10 mouse cellular contexts compared by ENCODE assay signal in the genomic region with DNA sequence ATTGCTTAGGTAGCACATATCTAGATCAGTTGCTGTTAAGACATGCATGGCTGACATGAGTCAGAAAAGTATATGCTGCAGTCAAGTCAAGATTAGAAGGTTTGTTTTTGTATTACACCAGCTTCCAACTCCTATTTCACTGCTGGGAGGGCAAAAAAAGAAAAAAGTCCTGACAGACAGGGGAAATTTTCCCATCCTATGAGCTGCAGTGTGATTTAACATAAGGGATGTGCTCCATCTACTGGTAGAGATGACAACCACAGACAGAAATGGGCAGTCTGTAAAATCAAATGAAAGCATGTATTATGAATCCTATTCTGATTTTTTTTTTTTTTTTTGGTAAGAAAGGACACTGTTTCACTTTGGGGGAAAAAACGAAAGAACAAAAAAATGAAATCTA.
DNase-seq lines count a peak whose midpoint lies in the region; ATAC-seq and TF ChIP-seq lines count a peak whose summit lies in the region.
"Had no signal": no experiment of that assay in that cellular context is flagged by ENCODE, and none has a peak within 500 bp of the region (broad histone marks: within the 10 kb centered on the region; RNA-seq: fewer than 3 reads in every experiment).

No protein-coding gene starts in this region.

- WGBS in heart, adult 2 months, result 20% methylated on average over 1 of the region's 1 CpGs
- WGBS in heart, embryonic 12.5 days, result 14% methylated on average over 1 of the region's 1 CpGs
- WGBS in liver, postnatal 0 days (ENCODE audit: insufficient replicate concordance), result 15% methylated on average over 1 of the region's 1 CpGs

- TF ChIP-seq CTCF in heart, adult 2 months (IDR thresholded peaks at IDR 0.05), result peak; percentile 74
- peak; percentile 53 for TF ChIP-seq CTCF in liver, postnatal 0 days (IDR thresholded peaks at IDR 0.05; ENCODE audit: low read depth)

- no peak overlapping the region for H3K27ac ChIP-seq in heart, adult 2 months
- no peak overlapping the region for H3K27ac ChIP-seq in heart, embryonic 12.5 days (ENCODE audit: poor library complexity, severe bottlenecking)
- no peak overlapping the region for H3K27ac ChIP-seq in liver, postnatal 0 days (ENCODE audit: low read depth)
- H3K27ac ChIP-seq: limb, embryonic 15.5 days; neural tube, embryonic 13.5 days had no signal

- no peak overlapping the region for H3K4me2 ChIP-seq in heart, embryonic 12.5 days
- no peak overlapping the region for H3K4me2 ChIP-seq in liver, postnatal 0 days (ENCODE audit: low read depth, low read length)
- H3K4me2 ChIP-seq: limb, embryonic 15.5 days; neural tube, embryonic 13.5 days had no signal

- H3K27me3 ChIP-seq in heart, adult 2 months (ENCODE audit: control insufficient read depth, insufficient read depth, low read length), result no peaks in the 10 kb centered on the region
- H3K27me3 ChIP-seq in heart, embryonic 12.5 days (replicated peaks), result no peaks in the 10 kb centered on the region
- no peaks in the 10 kb centered on the region for H3K27me3 ChIP-seq in liver, postnatal 0 days (ENCODE audit: insufficient read depth, low read length)
- H3K27me3 ChIP-seq: limb, embryonic 15.5 days; neural tube, embryonic 13.5 days had no signal

- TF ChIP-seq POLR2A in heart, adult 2 months (IDR thresholded peaks at IDR 0.05; ENCODE audit: insufficient read depth, low read depth, low read length), result no peak

- TF ChIP-seq EP300 in heart, adult 2 months (IDR thresholded peaks at IDR 0.05; ENCODE audit: insufficient read depth, low read depth, low read length), result no peak
- no peak for TF ChIP-seq EP300 in liver, postnatal 0 days (IDR thresholded peaks at IDR 0.05; ENCODE audit: low read depth)

- ATAC-seq in heart, embryonic 12.5 days (ENCODE audit: insufficient number of reproducible peaks, low FRiP score), result no peak
- no peak for ATAC-seq in liver, postnatal 0 days
- ATAC-seq in monocyte, adult 5-6 weeks (replicated peaks; ENCODE audit: insufficient number of reproducible peaks, low FRiP score, low TSS enrichment, poor library complexity, severe bottlenecking), result no peak

- intact Hi-C loops in heart, adult 2 months (cut with DNase I), result loop anchor here (5.0 kb wide), 1 partner anchor 312 kb away; no protein-coding TSS in a partner anchor

- H3K9me3 ChIP-seq in heart, embryonic 12.5 days (replicated peaks), result no peaks in the 10 kb centered on the region
- no peaks in the 10 kb centered on the region for H3K9me3 ChIP-seq in liver, postnatal 0 days (ENCODE audit: low read length)
- H3K9me3 ChIP-seq: limb, embryonic 15.5 days; neural tube, embryonic 13.5 days had no signal

- H3K4me1 ChIP-seq in heart, adult 2 months (ENCODE audit: control insufficient read depth, insufficient read depth, low read length), result no peaks in the 10 kb centered on the region
- no peaks in the 10 kb centered on the region for H3K4me1 ChIP-seq in heart, embryonic 12.5 days (replicated peaks)
- no peaks in the 10 kb centered on the region for H3K4me1 ChIP-seq in liver, postnatal 0 days (ENCODE audit: insufficient read depth)
- H3K4me1 ChIP-seq: limb, embryonic 15.5 days; neural tube, embryonic 13.5 days had no signal

- H3K79me2 ChIP-seq in heart, adult 2 months (replicated peaks; ENCODE audit: control insufficient read depth, insufficient read depth, low read length), result no peaks in the 10 kb centered on the region

- no peaks in the 10 kb centered on the region for H3K36me3 ChIP-seq in heart, adult 2 months (ENCODE audit: control insufficient read depth, insufficient read depth, low read length)
- no peaks in the 10 kb centered on the region for H3K36me3 ChIP-seq in heart, embryonic 12.5 days
- no peaks in the 10 kb centered on the region for H3K36me3 ChIP-seq in liver, postnatal 0 days (replicated peaks; ENCODE audit: insufficient read depth, low read length)
- H3K36me3 ChIP-seq: limb, embryonic 15.5 days; neural tube, embryonic 13.5 days had no signal

- H3K9ac ChIP-seq in heart, adult 2 months (ENCODE audit: low read depth, low read length), result no peak overlapping the region
- H3K9ac ChIP-seq in heart, embryonic 12.5 days, result no peak overlapping the region
- H3K9ac ChIP-seq in liver, postnatal 0 days (replicated peaks), result no peak overlapping the region
- H3K9ac ChIP-seq: limb, embryonic 15.5 days; neural tube, embryonic 13.5 days had no signal

- no peak overlapping the region for H3K4me3 ChIP-seq in heart, adult 2 months
- no peak overlapping the region for H3K4me3 ChIP-seq in heart, embryonic 12.5 days
- H3K4me3 ChIP-seq in liver, postnatal 0 days (ENCODE audit: low read depth, low read length), result no peak overlapping the region
- H3K4me3 ChIP-seq: limb, embryonic 15.5 days; neural tube, embryonic 13.5 days had no signal

- DNase-seq in heart, adult 2 months, result no peak
- no peak for DNase-seq in liver, postnatal 0 days
- DNase-seq in liver, result no peak
- peak; percentile 8 for DNase-seq in Muller cell, postnatal 12 days (ENCODE audit: inconsistent ontology term)
- DNase-seq in fibroblast of lung, adult 2 months (ENCODE audit: low read depth), result peak; percentile 8
- DNase-seq in spleen, adult 12 weeks (ENCODE audit: low spot score), result no peak

Comparison
In these comparisons a context has a peak if more than half of its experiments do, and no peak if none do; other contexts are left out.
1. DNase-seq: peak in Muller cell, postnatal 12 days (single experiment) and fibroblast of lung, adult 2 months (single experiment); none in heart, adult 2 months (0 of 2), liver, postnatal 0 days (single experiment), liver (single experiment) and spleen, adult 12 weeks (single experiment).